Mouse (Mus musculus): ENCODE results near the gene Anxa4.
A peak's percentile ranks its signal among the peaks of the same experiment; 100 is the strongest.

Anxa4 gene

GRCm38 (mm10) chr6:86801431-86801830 is 8.0 kb upstream of the Anxa4 start:
- no peak for DNase-seq (ENCODE audit: low spot score in 2 of 2)

GRCm38 (mm10) chr6:86800467-86800866 is 7.1 kb upstream of the Anxa4 start:
- no peak for DNase-seq (ENCODE audit: low spot score in 2 of 2)

- no peak for DNase-seq (ENCODE audit: low spot score in 2 of 2)
Observed at GRCm38 (mm10) chr6:86797455-86797854, 4.1 kb upstream of the Anxa4 start.

- no peak for DNase-seq (ENCODE audit: low spot score in 2 of 2)
Observed at GRCm38 (mm10) chr6:86793957-86794356, 573 bp upstream of the Anxa4 start.

- DNase-seq (ENCODE audit: low spot score in 2 of 2) = peak in 1 of 2 experiments; percentile 39
Observed at GRCm38 (mm10) chr6:86790351-86790943, 2.9 kb downstream of the Anxa4 start.

GRCm38 (mm10) chr6:86788242-86788641 is 5.1 kb downstream of the Anxa4 start:
- DNase-seq (ENCODE audit: low spot score in 2 of 2) = no peak

GRCm38 (mm10) chr6:86786545-86786944 is 6.8 kb downstream of the Anxa4 start:
- DNase-seq (ENCODE audit: low spot score in 2 of 2) = no peak

- no peak for DNase-seq (ENCODE audit: low spot score in 2 of 2)
Observed at GRCm38 (mm10) chr6:86784739-86785138, 8.6 kb downstream of the Anxa4 start.

- DNase-seq (ENCODE audit: low spot score in 2 of 2) = no peak
Observed at GRCm38 (mm10) chr6:86782342-86782741, 11.0 kb downstream of the Anxa4 start.

GRCm38 (mm10) chr6:86781361-86781957 is 11.9 kb downstream of the Anxa4 start:
- DNase-seq (ENCODE audit: low spot score in 2 of 2) = no peak

GRCm38 (mm10) chr6:86778910-86779594 is 14.3 kb downstream of the Anxa4 start:
- DNase-seq (ENCODE audit: low spot score in 2 of 2) = no peak

- peak in 1 of 2 experiments; percentile 14 for DNase-seq (ENCODE audit: low spot score in 2 of 2)
Observed at GRCm38 (mm10) chr6:86777181-86777580, 16.2 kb downstream of the Anxa4 start.

GRCm38 (mm10) chr6:86776706-86777071 is 16.7 kb downstream of the Anxa4 start:
- no peak for DNase-seq (ENCODE audit: low spot score in 2 of 2)

GRCm38 (mm10) chr6:86776001-86776705 is 17.2 kb downstream of the Anxa4 start:
- DNase-seq (ENCODE audit: low spot score in 2 of 2) = peak in 1 of 2 experiments; percentile 30

GRCm38 (mm10) chr6:86774937-86775336 is 18.4 kb downstream of the Anxa4 start:
- DNase-seq (ENCODE audit: low spot score in 2 of 2) = no peak

- no peak for DNase-seq (ENCODE audit: low spot score in 2 of 2)
Observed at GRCm38 (mm10) chr6:86773830-86774229, 19.6 kb downstream of the Anxa4 start.

GRCm38 (mm10) chr6:86772631-86773030 is 20.8 kb downstream of the Anxa4 start:
- peak in 1 of 2 experiments; percentile 40 for DNase-seq (ENCODE audit: low spot score in 2 of 2)

GRCm38 (mm10) chr6:86768938-86769337 is 24.4 kb downstream of the Anxa4 start:
- no peak for DNase-seq (ENCODE audit: low spot score in 2 of 2)

GRCm38 (mm10) chr6:86768186-86768776 is 25.1 kb downstream of the Anxa4 start:
- no peak for DNase-seq (ENCODE audit: low spot score in 2 of 2)

GRCm38 (mm10) chr6:86767465-86767864 is 25.9 kb downstream of the Anxa4 start:
- no peak for DNase-seq (ENCODE audit: low spot score in 2 of 2)

GRCm38 (mm10) chr6:86765637-86766059 is 27.7 kb downstream of the Anxa4 start:
- DNase-seq (ENCODE audit: low spot score in 2 of 2) = peak; percentile 47 to 48
